Mouse (Mus musculus): ENCODE data around the gene Cytip.
"Not testable (repeated sequence)": the region's sequence is repeated elsewhere in the genome, so short reads cannot be mapped to it uniquely, and the experiment has no call there.

The Cytip gene

GRCm38 (mm10) chr2:58107887-58108286 lies 87.4 kb downstream of the Cytip start:
- DNase-seq (ENCODE audit: low spot score in 2 of 2): not testable (repeated sequence)

- DNase-seq (ENCODE audit: low spot score in 2 of 2): no peak
Measured at GRCm38 (mm10) chr2:58107046-58107445, 88.3 kb downstream of the Cytip start.

- DNase-seq (ENCODE audit: low spot score in 2 of 2): no peak
Measured at GRCm38 (mm10) chr2:58094818-58095217, 100.5 kb downstream of the Cytip start.

GRCm38 (mm10) chr2:58086420-58086819 lies 108.9 kb downstream of the Cytip start:
- DNase-seq (ENCODE audit: low spot score in 2 of 2): no peak

- DNase-seq (ENCODE audit: low spot score in 2 of 2): no peak
Measured at GRCm38 (mm10) chr2:58079849-58080248, 115.5 kb downstream of the Cytip start.

All from urinary bladder, postnatal 36 days (tissue).